Mouse (Mus musculus): ENCODE data around the gene Tmem243.

Gene Tmem243

DNA sequence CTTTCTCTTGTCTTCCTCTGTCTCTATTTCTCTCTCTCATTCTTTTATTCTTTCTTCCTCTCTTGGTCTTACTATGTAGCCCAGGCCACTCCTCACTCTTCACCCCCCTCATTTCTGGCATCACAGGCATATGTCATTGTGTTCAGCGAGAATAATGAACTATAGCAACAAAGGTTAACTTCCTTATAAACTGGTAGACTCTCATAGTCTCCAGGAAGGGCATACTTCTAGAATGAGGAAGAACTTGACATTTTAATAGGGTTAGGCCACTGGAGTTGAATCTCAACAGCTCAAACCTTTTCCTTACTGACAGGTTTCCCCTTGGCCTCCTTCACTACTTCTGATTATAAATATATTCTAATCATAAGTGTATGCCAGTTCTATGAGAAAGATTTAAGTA, 86.0 kb downstream of the Tmem243 start:
- no peak for DNase-seq
